Comparison of ENCODE assay signal across 10 mouse cellular contexts in genomic region chr8:114772276-114772849, GRCm38 (mm10).
DNase-seq lines count a peak whose midpoint lies in the region; ATAC-seq and TF ChIP-seq lines count a peak whose summit lies in the region.
"Had no signal": no experiment of that assay in that cellular context is flagged by ENCODE, and none has a peak within 500 bp of the region (broad histone marks: within the 10 kb centered on the region; RNA-seq: fewer than 3 reads in every experiment).

No protein-coding gene starts in this region.

- H3K36me3 ChIP-seq in kidney, embryonic 16.5 days (ENCODE audit: insufficient read depth, low read length): no peaks in the 10 kb centered on the region

- H3K4me2 ChIP-seq in kidney, embryonic 16.5 days (replicated peaks; ENCODE audit: low read depth, low read length): no peak overlapping the region

- peaks cover 42% of the 10 kb centered on the region for H3K4me1 ChIP-seq in kidney, embryonic 16.5 days (ENCODE audit: insufficient read depth, low read length)

- H3K4me3 ChIP-seq in gastrocnemius, adult 2 months: no peak overlapping the region
- no peak overlapping the region for H3K4me3 ChIP-seq in kidney, embryonic 16.5 days (ENCODE audit: low read length)

- no peak for TF ChIP-seq CTCF in gastrocnemius, adult 2 months (IDR thresholded peaks at IDR 0.05)

- H3K9ac ChIP-seq in kidney, embryonic 16.5 days (replicated peaks; ENCODE audit: low read length): no peak overlapping the region

- DNase-seq in gastrocnemius, adult 2 months: no peak
- no peak for DNase-seq in gastrocnemius, postnatal 36 days
- no peak for DNase-seq in kidney, adult 11 months
- DNase-seq in retina, embryonic 14.5 days (ENCODE audit: low spot score): peak; percentile 47
- DNase-seq in retina, postnatal 1 day: no peak
- no peak for DNase-seq in thymus, postnatal 14 days
- no peak for DNase-seq in gastrocnemius, postnatal 10 days
- DNase-seq: cerebellum, postnatal 14 days had no signal

- intact Hi-C loops in gastrocnemius, adult 2 months (cut with DNase I): loop anchor here (2.0 to 10.0 kb wide), 2 partner anchors 318 to 936 kb away; no protein-coding TSS in a partner anchor
- intact Hi-C loops in gastrocnemius, postnatal 36 days (cut with DNase I): loop anchor here (5.0 to 10.0 kb wide), 3 partner anchors 230 to 1672 kb away; partner anchors contain the start of gene Maf

- H3K27me3 ChIP-seq in kidney, embryonic 16.5 days (ENCODE audit: insufficient read depth, low read length): no peaks in the 10 kb centered on the region; the same call in none of the 2 replicates

- H3K9me3 ChIP-seq in kidney, embryonic 16.5 days (ENCODE audit: low read length): no peaks in the 10 kb centered on the region

- H3K27ac ChIP-seq in gastrocnemius, adult 2 months: peak overlapping the region; percentile 12; the same call in 1 of the 2 replicates
- H3K27ac ChIP-seq in kidney, embryonic 16.5 days (ENCODE audit: low read length): peak overlapping the region; percentile 70; the same call in 1 of the 2 replicates

- 36% methylated on average over 1 of the region's 1 CpGs for WGBS in kidney, embryonic 16.5 days

- peak; percentile 50; the same call in 1 of the 2 replicates for ATAC-seq in kidney, embryonic 16.5 days (ENCODE audit: low FRiP score, low TSS enrichment)
- ATAC-seq: inflammation-experienced regulatory T-cells, adult 6 months had no signal
